In genomic region chr9:43108721-43109120, GRCm38 (mm10) we compare ENCODE assay signal across 19 mouse cellular contexts. TPM values are rescaled to one million over a fixed set of nuclear protein-coding genes. Genes with fewer than 3 reads are reported as not detected.
"Had no signal": no experiment of that assay in that cellular context is flagged by ENCODE, and none has a peak within 500 bp of the region (broad histone marks: within the 10 kb centered on the region; RNA-seq: fewer than 3 reads in every experiment).

No protein-coding gene starts in this region.

- DNase-seq: lung, adult 18-20 months; lung, embryonic 14.5 days; lung, postnatal 10 days; lung, postnatal 4 days; retina, postnatal 1 day; right cerebral cortex, adult 18-20 months; right cerebral cortex, postnatal 25 days; right cerebral cortex, postnatal 4 days; spleen, adult 18-20 months; thymus, adult 18-20 months; thymus, postnatal 14 days; thymus, postnatal 36 days had no signal

- H3K9me3 ChIP-seq: midbrain, embryonic 10.5 days; midbrain, embryonic 12.5 days; midbrain, embryonic 15.5 days; neural tube, embryonic 12.5 days had no signal

- H3K27ac ChIP-seq: midbrain, embryonic 10.5 days; midbrain, embryonic 12.5 days; midbrain, embryonic 15.5 days; neural tube, embryonic 12.5 days had no signal

- H3K9ac ChIP-seq: lung, embryonic 14.5 days; midbrain, embryonic 12.5 days; midbrain, embryonic 15.5 days; neural tube, embryonic 12.5 days had no signal

- ATAC-seq: midbrain, embryonic 15.5 days had no signal

- H3K4me3 ChIP-seq: midbrain, embryonic 10.5 days; midbrain, embryonic 12.5 days; midbrain, embryonic 15.5 days; neural tube, embryonic 12.5 days had no signal

- H3K27me3 ChIP-seq: midbrain, embryonic 12.5 days; midbrain, embryonic 15.5 days; neural tube, embryonic 12.5 days had no signal

RNA-seq across cellular contexts. Expression of gene Tmem136, which starts 7.6 kb away (rescaled TPM):
- total RNA-seq: megakaryocyte, adult 5-6 weeks; monocyte, adult 5-6 weeks; neutrophil, adult 5-6 weeks had no signal
